Mouse (Mus musculus): ENCODE data around the gene Sergef.
A peak's percentile ranks its signal among the peaks of the same experiment; 100 is the strongest.

Gene Sergef

GRCm38 (mm10) chr7:46447473-46448165, 192.0 kb downstream of the Sergef start:
- DNase-seq (ENCODE audit: low read depth): no peak

GRCm38 (mm10) chr7:46445896-46446295, 193.7 kb downstream of the Sergef start:
- peak; percentile 13 for DNase-seq (ENCODE audit: low read depth)

GRCm38 (mm10) chr7:46443163-46443562, 196.4 kb downstream of the Sergef start:
- no peak for DNase-seq (ENCODE audit: low read depth)

- no peak for DNase-seq (ENCODE audit: low read depth)
Observed at GRCm38 (mm10) chr7:46438537-46439141, 201.0 kb downstream of the Sergef start.

GRCm38 (mm10) chr7:46435833-46436232, 203.8 kb downstream of the Sergef start:
- no peak for DNase-seq (ENCODE audit: low read depth)

- no peak for DNase-seq (ENCODE audit: low read depth)
Observed at GRCm38 (mm10) chr7:46433874-46434273, 205.7 kb downstream of the Sergef start.

- DNase-seq (ENCODE audit: low read depth): no peak
Observed at GRCm38 (mm10) chr7:46425012-46425411, 214.6 kb downstream of the Sergef start.

- no peak for DNase-seq (ENCODE audit: low read depth)
Observed at GRCm38 (mm10) chr7:46423951-46424350, 215.7 kb downstream of the Sergef start.

- peak; percentile 36 for DNase-seq (ENCODE audit: low read depth)
Observed at GRCm38 (mm10) chr7:46422764-46423412, 216.7 kb downstream of the Sergef start.

GRCm38 (mm10) chr7:46422052-46422763, 217.4 kb downstream of the Sergef start:
- DNase-seq (ENCODE audit: low read depth): no peak

- DNase-seq (ENCODE audit: low read depth): no peak
Observed at GRCm38 (mm10) chr7:46421535-46421934, 218.1 kb downstream of the Sergef start.

- no peak for DNase-seq (ENCODE audit: low read depth)
Observed at GRCm38 (mm10) chr7:46418102-46418622, 221.4 kb downstream of the Sergef start.

- DNase-seq (ENCODE audit: low read depth): no peak
Observed at GRCm38 (mm10) chr7:46417467-46417866, 222.1 kb downstream of the Sergef start.

GRCm38 (mm10) chr7:46415818-46416425, 223.7 kb downstream of the Sergef start:
- no peak for DNase-seq (ENCODE audit: low read depth)

GRCm38 (mm10) chr7:46413959-46414725, 225.5 kb downstream of the Sergef start:
- DNase-seq (ENCODE audit: low read depth): no peak

GRCm38 (mm10) chr7:46412823-46413222, 226.8 kb downstream of the Sergef start:
- DNase-seq (ENCODE audit: low read depth): no peak

GRCm38 (mm10) chr7:46410727-46411126, 228.9 kb downstream of the Sergef start:
- DNase-seq (ENCODE audit: low read depth): no peak

- no peak for DNase-seq (ENCODE audit: low read depth)
Observed at GRCm38 (mm10) chr7:46409204-46409789, 230.3 kb downstream of the Sergef start.

- DNase-seq (ENCODE audit: low read depth): no peak
Observed at GRCm38 (mm10) chr7:46408606-46409005, 231.0 kb downstream of the Sergef start.

GRCm38 (mm10) chr7:46404756-46405155, 234.9 kb downstream of the Sergef start:
- no peak for DNase-seq (ENCODE audit: low read depth)

Measured in c-Kit-positive CD71-negative TER-119-negative erythroid progenitor cells, embryonic 14.5 days (primary cell).